Mouse (Mus musculus) fibroblast of lung, adult 2 months (primary cell): Measurements from ENCODE around the gene Sigirr.
A peak's percentile ranks its signal among the peaks of the same experiment; 100 is the strongest.

Experiments used
- DNase-seq: peaks from one replicate; pipeline ENCODE4 v3.0.0-alpha.2; 2011; ENCODE audit warnings: low read depth

Sigirr gene

GRCm38 (mm10) chr7:141099911-141100691, at the start of gene Sigirr:
Sigirr (minus strand) TSS chr7:141100572.
- no peak for DNase-seq

GRCm38 (mm10) chr7:141148639-141149038, 48.3 kb upstream of the Sigirr start:
- no peak for DNase-seq

DNA sequence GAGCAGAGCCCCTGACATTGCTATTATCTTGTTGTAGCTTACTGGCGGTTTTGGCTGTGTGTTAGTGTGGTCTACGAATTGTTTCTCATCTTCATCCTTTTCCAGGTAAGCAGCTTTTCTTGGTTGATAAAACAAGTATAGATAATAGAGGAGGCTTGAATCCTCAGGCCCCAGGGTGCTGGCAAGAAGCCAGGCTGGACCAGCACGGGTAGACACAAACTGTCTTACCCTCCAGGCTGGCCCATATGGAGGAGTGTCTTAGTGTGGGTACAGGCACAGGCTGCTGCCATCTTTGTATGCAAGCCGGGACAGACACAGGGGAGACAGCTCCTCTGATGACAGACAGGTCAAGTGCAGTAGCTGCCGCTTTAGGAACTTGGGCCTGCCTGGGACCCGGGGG, 46.7 kb upstream of the Sigirr start:
- no peak for DNase-seq

DNA sequence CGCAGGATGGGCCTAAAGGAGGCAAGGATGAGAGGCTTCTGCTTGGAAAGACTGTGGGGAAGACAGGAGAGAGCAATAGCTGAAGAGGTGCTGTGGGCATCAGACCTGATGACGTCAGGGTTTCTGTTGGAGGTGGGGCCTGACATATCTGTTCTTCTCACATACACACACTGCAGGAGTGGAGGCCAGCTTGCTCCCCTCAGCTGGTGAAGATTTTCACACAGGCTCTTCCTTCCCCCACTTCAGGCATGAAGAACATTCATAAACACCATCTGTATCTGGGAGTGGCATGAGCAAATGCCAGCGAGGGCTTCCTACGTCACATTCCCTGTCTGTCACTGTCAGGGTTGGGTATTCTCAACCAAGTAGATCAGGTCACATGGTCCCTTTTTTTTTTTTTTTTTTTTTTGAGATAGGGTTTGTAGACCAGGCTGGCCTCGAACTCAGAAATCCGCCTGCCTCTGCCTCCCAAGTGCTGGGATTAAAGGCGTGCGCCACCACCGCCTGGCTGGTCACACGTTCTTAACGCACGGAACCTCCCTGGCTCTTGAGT, 45.7 kb upstream of the Sigirr start:
- no peak for DNase-seq

- no peak for DNase-seq
Measured at GRCm38 (mm10) chr7:141145403-141145802, 45.0 kb upstream of the Sigirr start.

DNA sequence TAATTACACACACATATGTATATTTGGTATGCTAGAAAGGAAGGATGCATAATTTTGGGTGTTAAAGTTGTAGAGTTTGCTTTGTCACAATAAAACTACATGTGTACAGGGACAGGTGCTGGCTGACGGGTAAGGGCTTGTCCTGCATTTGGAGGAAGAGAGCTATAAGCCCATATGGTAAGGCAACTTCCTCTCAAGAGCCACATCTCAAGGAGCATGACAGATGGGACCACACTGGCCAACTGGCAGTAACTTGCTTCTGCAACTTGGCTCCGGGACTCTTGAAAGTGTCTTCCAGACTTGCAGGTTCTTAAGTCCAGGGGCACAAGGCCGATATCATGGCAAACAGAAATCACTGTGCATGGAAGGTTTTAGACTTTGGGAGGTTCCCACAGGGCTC, 44.3 kb upstream of the Sigirr start:
- DNase-seq, result no peak

GRCm38 (mm10) chr7:141143861-141144260, 43.5 kb upstream of the Sigirr start:
- no peak for DNase-seq

DNA sequence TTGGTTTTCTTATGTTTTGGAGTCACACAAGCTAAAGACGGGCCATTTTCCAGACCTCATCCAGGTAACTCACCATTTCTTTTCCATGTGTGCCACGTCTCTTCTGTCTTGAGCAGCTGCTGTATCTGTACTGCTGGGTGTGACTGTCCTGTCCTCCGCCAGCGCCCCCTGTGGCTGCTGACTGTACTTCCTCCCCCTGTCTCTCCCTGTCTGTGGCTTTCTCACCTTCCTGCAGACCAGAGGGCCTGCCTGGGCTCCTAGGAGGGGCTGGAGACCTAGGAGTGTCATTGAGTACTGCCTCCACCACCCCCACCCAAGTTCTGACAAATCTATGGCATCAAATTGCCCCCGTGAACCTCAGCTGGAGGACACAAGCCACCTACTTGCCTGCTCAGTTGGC, 42.7 kb upstream of the Sigirr start:
- DNase-seq, result no peak

DNA sequence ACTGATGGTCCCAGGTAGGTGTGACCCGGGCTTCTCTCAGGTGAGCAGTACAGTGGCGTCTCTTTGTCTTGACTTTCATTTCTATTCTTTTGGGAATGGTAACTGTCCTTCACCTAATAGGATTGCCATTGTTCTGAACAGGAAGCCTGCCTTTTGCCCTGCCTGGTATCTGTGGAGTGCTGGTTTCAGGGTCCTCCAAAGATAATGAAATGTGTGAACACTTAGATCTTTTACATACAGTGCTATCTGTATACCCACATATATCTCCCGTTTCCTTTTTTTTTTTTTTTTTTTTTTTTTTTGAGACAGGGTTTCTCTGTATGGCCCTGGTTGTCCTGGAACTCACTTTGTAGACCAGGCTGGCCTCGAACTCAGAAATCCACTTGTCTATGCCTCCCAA, 41.0 kb upstream of the Sigirr start:
- no peak for DNase-seq

- DNase-seq, result no peak
Measured at GRCm38 (mm10) chr7:141131904-141132755, 31.8 kb upstream of the Sigirr start.

- DNase-seq, result peak; percentile 65
Measured at GRCm38 (mm10) chr7:141131024-141131820, 30.9 kb upstream of the Sigirr start.

- no peak for DNase-seq
Measured at GRCm38 (mm10) chr7:141123517-141123856, 23.1 kb upstream of the Sigirr start.

DNA sequence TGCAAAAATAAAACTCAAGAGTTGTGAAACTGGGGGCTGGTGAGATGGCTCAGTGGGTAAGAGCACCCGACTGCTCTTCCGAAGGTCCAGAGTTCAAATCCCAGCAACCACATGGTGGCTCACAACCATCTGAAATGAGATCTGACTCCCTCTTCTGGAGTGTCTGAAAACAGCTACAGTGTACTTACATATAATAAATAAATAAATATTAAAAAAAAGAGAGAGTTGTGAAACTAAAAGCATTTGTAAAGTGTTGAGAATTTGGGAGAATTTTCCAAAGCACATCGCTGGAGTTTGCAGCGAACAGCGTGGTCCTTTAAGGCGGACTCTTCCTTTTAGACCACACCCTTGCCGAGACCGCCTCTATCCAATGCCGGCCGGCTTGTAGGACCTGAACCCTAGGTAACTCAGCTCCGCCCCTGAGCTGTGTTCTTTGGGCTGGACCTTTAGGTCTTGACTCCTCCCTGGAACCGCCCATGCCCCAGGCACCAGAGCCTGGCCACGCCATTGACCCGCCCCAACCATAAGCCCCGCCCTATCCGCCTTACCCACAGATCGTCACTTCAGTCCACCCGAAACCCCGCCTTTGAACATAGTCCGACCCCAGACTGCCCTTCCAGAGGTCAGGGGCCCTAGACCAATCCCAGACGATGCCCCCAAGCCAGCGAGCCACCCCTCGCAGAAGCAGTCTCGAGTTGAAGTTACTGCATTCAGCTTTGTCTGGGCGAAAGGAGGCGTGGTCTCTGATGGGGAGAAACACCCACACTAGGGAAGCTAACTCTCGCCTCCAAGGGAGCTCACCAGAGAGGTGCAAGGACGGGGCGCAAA, 22.5 kb upstream of the Sigirr start:
- DNase-seq, result peak; percentile 94

DNA sequence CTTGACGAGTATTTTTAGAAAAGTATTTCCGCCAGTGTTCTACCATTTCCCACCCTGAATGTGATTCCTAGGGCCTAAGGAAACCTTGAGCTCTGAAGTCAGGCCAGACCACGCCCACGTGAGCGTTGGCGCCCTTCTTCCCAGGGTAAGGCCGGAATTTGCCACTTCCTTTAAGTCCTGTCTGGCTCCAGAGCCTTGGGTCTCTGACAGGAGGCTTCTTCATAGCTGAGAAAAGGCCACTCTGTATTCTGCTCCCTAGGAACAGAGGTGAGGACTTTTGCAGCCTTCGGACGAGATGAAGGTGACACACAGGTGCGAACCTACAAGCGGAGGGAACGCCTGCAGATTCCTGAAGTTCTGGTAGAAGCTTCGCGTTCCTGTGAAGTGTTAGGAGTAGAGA, 21.9 kb upstream of the Sigirr start, which contains the start of gene Ptdss2:
Ptdss2 (plus strand) TSS at position 138 of the 400 bp plus-strand sequence.
- DNase-seq, result no peak

DNA sequence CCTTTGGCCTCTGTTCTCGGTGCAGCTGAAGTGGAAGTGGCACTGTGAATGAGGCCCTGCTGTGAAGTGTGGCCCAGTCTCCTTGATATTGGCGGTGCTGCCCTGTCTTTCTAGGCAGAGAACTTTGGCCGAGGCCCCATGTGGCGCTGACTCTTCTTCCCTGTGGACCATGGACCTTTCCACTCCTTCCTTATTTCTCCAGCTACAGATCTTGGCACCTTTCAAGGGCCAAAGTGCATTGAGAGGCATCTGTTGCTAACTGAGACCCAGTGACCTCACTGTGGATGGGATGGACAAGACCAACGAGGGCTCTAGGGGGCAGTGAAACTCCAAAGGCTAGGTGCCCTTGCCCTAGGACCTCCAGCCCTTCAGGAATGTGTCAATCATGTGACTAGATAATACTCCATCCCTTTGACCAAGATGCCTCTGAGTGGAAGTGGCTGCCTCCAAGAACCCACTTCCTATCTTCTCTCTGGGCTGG, 20.7 kb upstream of the Sigirr start:
- DNase-seq, result no peak

- DNase-seq, result no peak
Measured at GRCm38 (mm10) chr7:141120605-141121004, 20.2 kb upstream of the Sigirr start.

DNA sequence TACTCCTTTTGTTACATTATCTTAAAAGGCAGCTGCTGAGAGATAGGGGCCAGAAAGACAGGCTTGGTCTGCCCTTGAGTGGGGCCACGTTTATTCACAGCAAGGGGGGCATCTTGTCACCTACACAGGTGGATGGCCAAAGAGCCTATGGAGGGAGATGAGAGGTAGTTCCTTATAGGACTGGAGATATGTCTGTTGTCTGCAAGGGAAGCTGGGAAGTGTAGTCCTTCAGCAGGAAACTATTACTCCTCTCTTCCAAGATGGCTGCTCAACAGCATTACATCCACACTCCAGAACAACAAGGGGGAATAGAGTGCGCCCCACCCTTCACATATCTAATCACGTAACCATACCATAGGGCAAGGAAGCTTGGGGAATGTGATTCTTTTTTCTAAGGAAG, 19.1 kb upstream of the Sigirr start:
- DNase-seq, result no peak

DNA sequence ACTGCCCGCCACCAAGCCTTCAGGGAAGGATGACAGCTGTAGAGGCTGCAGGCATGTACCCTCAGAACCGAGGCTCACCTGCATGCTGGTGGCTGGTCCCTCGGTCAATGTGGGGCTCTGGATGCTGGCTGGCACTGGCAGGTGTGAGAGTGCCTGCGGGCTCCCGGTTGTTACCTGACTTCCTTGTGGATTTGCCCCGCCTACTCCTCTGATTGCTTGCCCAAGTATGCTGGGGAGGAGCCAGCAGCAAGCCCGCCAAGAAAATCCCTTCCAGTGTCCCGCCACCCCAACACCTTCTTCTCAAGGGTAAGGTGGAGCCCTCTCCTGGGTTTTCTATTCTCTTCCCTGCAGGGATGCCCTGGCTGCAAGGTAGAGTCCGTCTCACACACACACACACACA, 17.3 kb upstream of the Sigirr start, which contains the start of gene Ano9:
Ano9 (minus strand) TSS at position 171 of the 400 bp plus-strand sequence.
- no peak for DNase-seq

GRCm38 (mm10) chr7:141115874-141116273, 15.5 kb upstream of the Sigirr start:
- no peak for DNase-seq

DNA sequence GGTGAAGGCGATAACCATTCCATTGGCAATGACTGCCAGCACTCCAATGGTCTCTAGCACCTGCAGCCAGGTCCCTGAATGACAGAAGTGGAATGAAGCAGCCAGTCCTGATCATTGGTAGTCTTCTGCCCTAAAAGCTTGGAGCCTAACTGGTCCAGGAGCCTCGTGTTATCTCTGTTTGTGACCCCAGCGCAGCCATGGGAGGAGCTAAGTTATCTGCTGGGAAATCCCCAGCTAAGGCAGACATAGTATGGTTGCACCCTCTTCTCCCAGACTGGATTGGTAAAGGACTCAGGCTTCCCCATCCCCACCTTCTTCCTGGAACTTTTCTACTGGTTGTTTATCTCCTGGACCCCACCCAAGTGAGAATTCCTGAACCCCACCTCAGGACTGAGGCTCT, 2.8 kb upstream of the Sigirr start:
- no peak for DNase-seq

- no peak for DNase-seq
Measured at GRCm38 (mm10) chr7:141097177-141097576, 3.2 kb downstream of the Sigirr start.
